Mouse (Mus musculus): ENCODE measurements around the gene Timm50.
A peak's percentile ranks its signal among the peaks of the same experiment; 100 is the strongest.

Timm50 gene

DNA sequence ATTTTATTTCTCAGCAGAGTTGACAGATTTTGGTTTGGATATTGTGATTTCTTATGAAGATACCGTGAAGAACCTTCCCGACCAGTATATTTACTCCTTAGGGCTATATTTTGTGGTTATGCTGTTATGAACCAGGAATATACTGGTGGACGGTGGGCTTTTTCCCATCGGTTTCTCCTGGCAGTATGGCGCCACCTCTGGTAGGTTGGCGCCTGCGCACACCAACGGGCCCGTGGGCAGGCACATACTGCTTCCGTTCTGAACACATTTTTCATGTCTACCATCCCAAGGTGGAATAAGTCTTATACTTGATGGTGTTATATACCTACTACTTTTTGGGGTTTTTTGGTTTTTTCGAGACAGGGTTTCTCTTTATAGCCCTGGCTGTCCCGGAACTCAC lies 42.5 kb downstream of the Timm50 start:
- DNase-seq (ENCODE audit: extremely low read depth, low read depth): no peak

DNA sequence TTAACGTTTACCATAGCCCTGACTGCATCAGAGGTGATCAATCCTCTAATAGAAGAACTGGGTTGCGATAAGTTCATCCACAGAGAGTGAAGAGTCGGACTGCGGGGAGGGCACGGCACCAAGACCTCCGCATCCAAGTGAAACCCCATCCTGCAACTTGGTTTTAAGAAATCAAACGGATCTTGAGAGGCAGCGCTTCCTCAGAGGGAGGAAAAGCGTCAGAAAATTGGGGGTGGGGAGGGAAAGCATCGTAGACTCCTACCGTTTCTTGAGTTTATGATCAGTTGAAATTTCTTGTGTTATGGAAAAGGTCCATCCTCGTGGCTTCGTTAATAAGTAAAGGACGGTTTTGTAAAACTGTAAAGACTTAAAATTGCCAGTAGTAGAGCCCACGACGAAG lies 43.3 kb downstream of the Timm50 start:
- no peak for DNase-seq (ENCODE audit: extremely low read depth, low read depth)

DNA sequence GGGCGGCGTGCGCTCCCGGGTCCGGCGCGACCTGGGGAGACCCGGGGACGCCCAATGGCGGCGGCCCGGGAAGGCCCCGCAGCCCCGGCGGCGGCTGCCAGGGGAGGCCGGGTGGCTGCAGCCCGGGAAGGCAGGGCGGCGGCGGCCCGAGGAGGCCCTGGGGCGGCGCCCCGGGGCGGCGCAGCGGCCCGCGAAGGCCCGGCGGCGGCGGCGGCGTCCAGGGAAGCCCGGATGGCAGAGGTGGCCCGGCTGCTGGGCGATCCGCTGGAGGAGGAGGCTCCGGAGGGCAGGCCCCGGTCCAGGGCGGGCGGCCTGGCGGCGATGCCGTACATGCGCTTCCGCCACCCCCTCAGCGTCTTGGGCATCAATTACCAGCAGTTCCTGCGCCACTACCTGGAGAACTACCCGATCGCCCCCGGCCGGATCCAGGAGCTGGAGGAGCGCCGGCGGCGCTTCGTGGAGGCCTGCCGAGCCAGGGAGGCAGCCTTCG lies 43.8 kb downstream of the Timm50 start:
- DNase-seq (ENCODE audit: extremely low read depth, low read depth): no peak

- DNase-seq (ENCODE audit: extremely low read depth, low read depth): no peak
Observed at GRCm38 (mm10) chr7:28267129-28268041, 44.5 kb downstream of the Timm50 start, which contains the start of gene Eid2. Eid2 (plus strand) TSS chr7:28267881.

DNA sequence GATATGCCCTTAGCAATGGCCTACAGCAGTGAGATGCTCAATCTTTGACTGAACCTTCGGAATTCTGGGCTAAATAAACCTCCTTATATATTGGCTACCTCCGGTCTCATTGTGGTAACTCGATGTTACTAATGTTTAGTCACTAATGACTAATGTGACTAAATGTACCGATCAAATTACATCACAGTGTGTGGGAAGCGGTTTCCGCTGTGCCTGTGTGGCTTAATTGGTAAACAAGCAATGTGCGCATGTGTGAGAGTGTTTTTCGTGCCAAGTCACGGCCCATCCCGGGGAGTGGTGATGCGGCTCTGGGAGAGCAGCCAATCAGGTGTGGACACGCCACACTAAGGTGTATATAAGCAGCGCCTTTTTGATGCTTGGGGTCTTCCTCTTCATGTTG lies 46.5 kb downstream of the Timm50 start:
- no peak for DNase-seq (ENCODE audit: extremely low read depth, low read depth)

GRCm38 (mm10) chr7:28263786-28264185 lies 48.1 kb downstream of the Timm50 start:
- DNase-seq (ENCODE audit: extremely low read depth, low read depth): peak; percentile 57

DNA sequence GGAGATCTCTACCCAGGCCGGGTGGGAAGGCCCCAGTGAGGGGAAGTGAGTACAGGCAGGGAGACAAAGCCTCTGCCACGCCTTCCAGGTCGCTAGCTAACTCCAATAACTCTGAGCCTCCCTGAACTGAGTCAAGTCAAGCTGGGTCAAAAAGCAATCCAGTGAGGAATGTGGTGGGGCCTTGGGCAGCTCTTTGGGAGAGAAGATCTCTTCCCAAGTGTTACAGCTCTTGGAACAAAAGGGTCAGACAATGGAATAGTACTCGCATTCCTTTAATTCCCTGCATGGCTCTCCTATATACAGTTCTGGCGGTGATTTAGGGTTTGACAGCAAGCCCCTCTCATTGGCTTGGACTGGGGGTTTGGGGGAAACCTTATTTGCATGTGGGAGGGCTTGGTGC lies 49.0 kb downstream of the Timm50 start:
- DNase-seq (ENCODE audit: extremely low read depth, low read depth): no peak

All from MEL-GATA-1-ER (cell line).